Mouse (Mus musculus) myocyte (in vitro differentiated cells): Measurements from ENCODE around the gene Tmem88b.

ENCODE experiments used
- MAX ChIP-seq: IDR thresholded peaks from one replicate; pipeline ENCODE4 v1.6.1; 2011; ENCODE audit warnings: low read depth, mild to moderate bottlenecking, control low read depth
- MYOD1 ChIP-seq, 3 experiments: IDR thresholded peaks; one replicate each; pipeline ENCODE4 v1.6.1; 2011; ENCODE audit warnings: control low read depth in 2 of 3, low read depth in 2 of 3, mild to moderate bottlenecking in 2 of 3, moderate library complexity in 1 of 3; ENCODE audit not compliant: insufficient read length in 2 of 3, control insufficient read depth in 1 of 3
- MYOG ChIP-seq, 3 experiments: IDR thresholded peaks; one replicate each; pipeline ENCODE4 v1.6.1; 2011; ENCODE audit warnings: control low read depth in 2 of 3, low read depth in 2 of 3, mild to moderate bottlenecking in 2 of 3; ENCODE audit not compliant: insufficient read length in 2 of 3, control insufficient read depth in 1 of 3, insufficient read depth in 1 of 3
- POLR2A ChIP-seq: IDR thresholded peaks from one replicate; pipeline ENCODE4 v1.6.1; 2011; ENCODE audit warnings: low read depth, mild to moderate bottlenecking, control low read depth, moderate library complexity; ENCODE audit not compliant: insufficient read length

- peak in 1 of 3 experiments; percentile 1 for TF ChIP-seq MYOD1 (IDR thresholded peaks at IDR 0.05; ENCODE audit: control insufficient read depth in 1 of 3, insufficient read length in 2 of 3, low read depth in 2 of 3)
- TF ChIP-seq MYOG (IDR thresholded peaks at IDR 0.05; ENCODE audit: control insufficient read depth in 1 of 3, insufficient read depth in 1 of 3, insufficient read length in 2 of 3, low read depth in 2 of 3) = no peak
- no peak for TF ChIP-seq POLR2A
- no peak for TF ChIP-seq MAX
Observed at GRCm38 (mm10) chr4:155759862-155760612, 25.6 kb downstream of the Tmem88b start.
